Mouse (Mus musculus) cerebellum, adult 11-12 months (tissue): ENCODE measurements at regions not wholly inside any gene's neighbourhood (a gene's known extent, or its start where the extent isn't known, plus 50 kb on each side); places are given as distances from the start of the nearest gene placed in this dataset.

Experiments used
- DNase-seq: peaks from one replicate; pipeline ENCODE4 v3.0.0; 2022

- DNase-seq: no peak
These were observed 153.8 kb upstream of the Kcnh8 start for GRCm38 (mm10) chr17:52448701-52449100.

GRCm38 (mm10) chr17:52459303-52459996 lies 143.1 kb upstream of the Kcnh8 start:
- DNase-seq: no peak

DNA sequence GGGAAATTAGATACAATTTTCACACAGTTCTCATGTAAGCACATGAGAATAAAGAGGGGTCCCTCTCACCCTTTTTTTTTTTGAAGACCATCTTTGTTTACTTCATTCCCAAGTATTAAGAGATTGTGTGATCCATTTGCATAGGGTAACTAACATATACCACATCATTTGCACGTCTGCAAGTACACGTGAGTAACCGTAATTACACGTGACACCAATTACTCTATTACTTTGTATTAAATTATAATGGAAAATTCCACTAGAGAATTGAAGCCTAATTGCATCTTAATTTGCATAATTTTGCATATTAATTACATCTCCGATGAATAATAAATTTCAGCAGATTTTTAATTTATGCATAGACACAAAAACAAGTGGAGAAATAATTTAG lies 142.5 kb upstream of the Kcnh8 start:
- no peak for DNase-seq

GRCm38 (mm10) chr17:52461264-52461663 lies 141.2 kb upstream of the Kcnh8 start:
- DNase-seq: no peak

GRCm38 (mm10) chr17:52461709-52462141 lies 140.8 kb upstream of the Kcnh8 start:
- peak; percentile 7 for DNase-seq

- DNase-seq: no peak
These were observed 140.1 kb upstream of the Kcnh8 start for GRCm38 (mm10) chr17:52462361-52462760.

DNA sequence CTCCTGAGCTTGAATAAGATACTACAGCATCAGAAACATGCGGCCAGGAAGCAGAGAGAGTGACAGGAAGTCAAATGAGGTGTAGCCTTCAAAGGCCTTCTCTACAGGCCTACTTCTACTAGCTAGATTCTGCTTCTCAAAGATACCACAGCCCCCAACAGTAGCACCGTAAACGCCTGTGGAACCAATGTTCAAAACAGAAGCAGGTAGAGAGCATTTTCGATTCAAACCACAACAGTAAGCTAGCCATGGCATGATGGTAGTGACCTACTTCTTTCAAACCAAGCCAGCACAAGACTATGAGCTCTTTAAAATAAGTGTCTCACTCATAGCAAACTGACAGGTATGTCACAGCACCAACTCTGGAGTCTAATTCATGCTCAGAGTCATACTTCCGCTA lies 134.0 kb upstream of the Kcnh8 start:
- DNase-seq: no peak

- no peak for DNase-seq
These were observed 123.0 kb upstream of the Kcnh8 start for GRCm38 (mm10) chr17:52479327-52480086.

GRCm38 (mm10) chr17:52480087-52480638 lies 122.3 kb upstream of the Kcnh8 start:
- no peak for DNase-seq

- DNase-seq: no peak
These were observed 95.7 kb upstream of the Kcnh8 start for GRCm38 (mm10) chr17:52506760-52507159.

DNA sequence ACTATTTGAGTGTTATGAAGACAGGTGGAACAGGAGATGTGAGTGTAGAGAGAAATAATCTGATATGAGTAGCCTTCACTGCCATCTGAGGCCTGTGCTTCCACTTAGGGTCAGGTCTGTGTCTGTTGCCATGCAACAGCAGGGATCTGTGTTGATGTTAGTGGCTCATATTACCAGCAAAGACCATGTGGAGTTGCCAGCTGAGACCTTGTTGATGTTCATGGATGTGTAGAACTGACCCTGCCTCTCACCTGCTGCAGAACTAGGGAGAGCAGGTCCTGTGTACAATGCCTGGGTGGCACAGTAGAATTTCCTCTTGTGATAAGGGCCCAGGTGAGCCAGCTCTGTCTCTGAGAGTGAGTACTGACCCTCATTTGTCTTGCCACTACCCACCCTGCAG lies 72.2 kb upstream of the Kcnh8 start:
- no peak for DNase-seq
